Mouse (Mus musculus): Measurements from ENCODE around the gene Ncapd2. TPM values are rescaled to one million over a fixed set of nuclear protein-coding genes. Genes with fewer than 3 reads are reported as not detected.
A peak's percentile ranks its signal among the peaks of the same experiment; 100 is the strongest.

Gene Ncapd2
- polyA plus RNA-seq, 1 experiment from 2014 or later = 221 TPM

DNA sequence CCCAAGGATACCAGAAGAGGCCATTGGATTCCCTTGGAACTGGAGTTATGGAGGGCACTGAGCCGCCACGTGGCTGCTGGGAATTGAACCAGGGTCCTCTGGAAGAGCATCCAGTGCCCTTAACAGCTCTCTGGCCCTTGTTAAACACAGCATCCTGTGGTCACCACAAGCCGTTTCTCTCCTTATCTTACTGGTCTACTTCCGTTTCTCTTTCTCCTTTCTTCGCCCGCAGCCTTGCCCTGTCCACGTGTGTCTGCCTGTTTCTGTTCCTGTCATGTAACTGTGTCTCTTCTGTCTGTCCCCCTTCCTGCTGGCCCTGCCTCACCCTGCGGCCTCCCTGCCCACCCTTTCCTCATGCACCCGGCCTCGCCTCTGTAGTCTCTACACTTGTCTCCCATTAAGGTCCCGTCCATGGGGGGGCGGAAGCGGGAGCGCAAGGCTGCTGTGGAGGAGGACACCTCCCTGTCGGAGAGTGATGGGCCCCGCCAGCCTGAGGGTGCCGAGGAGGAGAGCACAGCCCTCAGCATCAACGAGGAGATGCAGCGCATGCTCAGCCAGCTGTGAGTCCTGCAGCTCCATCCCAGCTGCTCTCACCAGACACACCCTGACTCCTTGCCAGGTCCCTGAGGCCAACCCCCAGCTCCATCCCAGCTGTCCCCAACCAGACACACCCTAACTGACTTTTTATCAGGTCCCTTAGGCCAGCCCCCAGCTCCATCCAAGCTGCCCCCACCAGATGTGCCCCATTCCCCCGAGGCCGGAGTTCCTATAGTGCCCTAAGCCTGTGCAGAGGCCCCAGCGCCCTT, 39.1 kb downstream of the Ncapd2 start:
- Histone ChIP-seq H3K9me3 (no peaks in the 10 kb centered on the region), H3K4me1 (peaks cover 26% of the 10 kb centered on the region), H3K27ac (no peak overlapping the region), H3K4me2 (no peak overlapping the region), H3K4me3 (replicated peaks) (no peak overlapping the region), H3K36me3 (replicated peaks) (peaks cover 54% of the 10 kb centered on the region), H3K9ac (no peak overlapping the region), H3K27me3 (no peaks in the 10 kb centered on the region)
- 87% methylated on average over 22 of the region's 22 CpGs for WGBS
- ATAC-seq (ENCODE audit: low FRiP score) = no peak

GRCm38 (mm10) chr6:125149569-125149950, 41.9 kb downstream of the Ncapd2 start:
- no peak overlapping the region for H3K9ac ChIP-seq
- H3K27me3 ChIP-seq = no peaks in the 10 kb centered on the region
- no peak overlapping the region for H3K4me2 ChIP-seq
- H3K36me3 ChIP-seq (replicated peaks) = peaks cover 35% of the 10 kb centered on the region
- peaks cover 41% of the 10 kb centered on the region for H3K4me1 ChIP-seq
- H3K9me3 ChIP-seq = no peaks in the 10 kb centered on the region
- no peak overlapping the region for H3K27ac ChIP-seq
- H3K4me3 ChIP-seq (replicated peaks) = no peak overlapping the region
- 80% methylated on average over 7 of the region's 7 CpGs for WGBS
- no peak for ATAC-seq (ENCODE audit: low FRiP score)

DNA sequence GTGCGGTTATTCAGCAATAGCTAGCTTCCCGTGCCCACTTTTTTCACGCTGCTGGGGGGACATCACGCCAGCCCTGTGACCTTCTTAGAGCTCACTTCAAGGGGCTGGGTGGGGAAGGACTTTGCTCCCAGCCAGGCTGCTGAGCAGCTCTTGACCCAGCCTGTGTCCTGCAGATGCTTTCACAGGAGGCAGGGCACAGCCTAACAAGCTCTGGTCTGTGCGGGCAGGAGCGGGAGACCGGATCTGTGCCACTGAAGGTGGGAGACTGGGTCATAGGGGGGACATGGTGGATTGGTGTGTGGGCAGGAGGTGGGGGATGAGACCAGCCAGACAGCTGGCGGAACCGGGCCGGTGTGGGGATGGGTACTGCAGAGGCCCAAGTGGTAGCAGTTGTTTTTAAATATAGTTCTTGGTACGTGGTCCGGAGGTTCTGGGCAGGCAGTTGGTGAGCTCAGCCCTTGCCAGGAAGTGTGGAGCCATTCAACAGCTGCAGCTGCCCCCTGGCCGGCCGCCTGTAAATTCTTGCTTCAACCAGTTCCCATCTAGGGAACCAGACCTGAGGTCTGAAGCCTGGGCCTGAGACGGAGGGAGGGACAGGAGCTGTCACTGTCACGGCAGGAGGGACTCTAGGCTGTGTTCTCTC, 42.5 kb downstream of the Ncapd2 start:
- H3K4me1 ChIP-seq = peaks cover 44% of the 10 kb centered on the region
- H3K4me3 ChIP-seq (replicated peaks) = no peak overlapping the region
- no peak overlapping the region for H3K27ac ChIP-seq
- H3K27me3 ChIP-seq = no peaks in the 10 kb centered on the region
- H3K4me2 ChIP-seq = no peak overlapping the region
- WGBS = 85% methylated on average over 16 of the region's 16 CpGs
- H3K9ac ChIP-seq = no peak overlapping the region
- no peaks in the 10 kb centered on the region for H3K9me3 ChIP-seq
- ATAC-seq (ENCODE audit: low FRiP score) = no peak
- peaks cover 37% of the 10 kb centered on the region for H3K36me3 ChIP-seq (replicated peaks)

- no peak overlapping the region for H3K4me3 ChIP-seq (replicated peaks)
- H3K9ac ChIP-seq = peak overlapping the region; percentile 36; the same call in 1 of the 2 replicates
- H3K4me2 ChIP-seq = no peak overlapping the region
- H3K36me3 ChIP-seq (replicated peaks) = peaks cover 38% of the 10 kb centered on the region
- WGBS = 80% methylated on average over 18 of the region's 18 CpGs
- 0 out of 2 replicates have a peak overlapping the region, but pooled peaks have one; percentile 5 for H3K27ac ChIP-seq
- no peaks in the 10 kb centered on the region for H3K27me3 ChIP-seq
- H3K9me3 ChIP-seq = no peaks in the 10 kb centered on the region
- H3K4me1 ChIP-seq = peaks cover 44% of the 10 kb centered on the region
- ATAC-seq (ENCODE audit: low FRiP score) = no peak
Observed at GRCm38 (mm10) chr6:125148251-125148925, 43.1 kb downstream of the Ncapd2 start.

- H3K27ac ChIP-seq = 0 out of 2 replicates have a peak overlapping the region, but pooled peaks have one; percentile 25
- H3K36me3 ChIP-seq (replicated peaks) = peaks cover 30% of the 10 kb centered on the region
- H3K9ac ChIP-seq = 0 out of 2 replicates have a peak overlapping the region, but pooled peaks have one; percentile 9
- peak overlapping the region; percentile 65 for H3K4me2 ChIP-seq
- no peak overlapping the region for H3K4me3 ChIP-seq (replicated peaks)
- H3K4me1 ChIP-seq = peaks cover 44% of the 10 kb centered on the region
- H3K27me3 ChIP-seq = no peaks in the 10 kb centered on the region
- 70% methylated on average over 10 of the region's 10 CpGs for WGBS
- no peaks in the 10 kb centered on the region for H3K9me3 ChIP-seq
- no peak for ATAC-seq (ENCODE audit: low FRiP score)
Observed at GRCm38 (mm10) chr6:125147329-125147728, 44.2 kb downstream of the Ncapd2 start.

DNA sequence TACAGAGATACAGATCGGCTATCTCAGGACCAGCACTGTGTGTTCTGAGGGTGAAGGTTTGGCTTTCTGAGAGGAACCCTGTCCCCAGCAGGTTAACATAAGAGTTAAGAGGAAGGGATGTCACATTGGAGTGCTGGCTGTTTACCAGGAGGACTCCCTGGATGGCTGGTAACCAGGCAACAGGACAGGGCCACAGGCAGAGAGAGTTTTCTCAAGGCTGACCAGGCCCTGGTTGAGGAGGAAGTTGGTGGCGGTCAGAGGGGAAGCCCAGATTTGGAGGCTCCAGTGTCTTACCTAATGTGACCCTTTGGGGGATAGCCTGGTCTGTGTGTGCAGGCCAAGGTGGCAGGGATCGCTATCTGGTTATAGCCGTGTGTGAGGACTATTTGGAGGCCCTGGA, 44.7 kb downstream of the Ncapd2 start:
- 89% methylated on average over 4 of the region's 4 CpGs for WGBS
- H3K4me3 ChIP-seq (replicated peaks) = peak overlapping the region; percentile 75
- no peak for ATAC-seq (ENCODE audit: low FRiP score)
- no peaks in the 10 kb centered on the region for H3K27me3 ChIP-seq
- H3K4me1 ChIP-seq = peaks cover 44% of the 10 kb centered on the region
- no peak overlapping the region for H3K9ac ChIP-seq
- H3K4me2 ChIP-seq = peak overlapping the region; percentile 65
- H3K9me3 ChIP-seq = no peaks in the 10 kb centered on the region
- peaks cover 31% of the 10 kb centered on the region for H3K36me3 ChIP-seq (replicated peaks)
- H3K27ac ChIP-seq = no peak overlapping the region

DNA sequence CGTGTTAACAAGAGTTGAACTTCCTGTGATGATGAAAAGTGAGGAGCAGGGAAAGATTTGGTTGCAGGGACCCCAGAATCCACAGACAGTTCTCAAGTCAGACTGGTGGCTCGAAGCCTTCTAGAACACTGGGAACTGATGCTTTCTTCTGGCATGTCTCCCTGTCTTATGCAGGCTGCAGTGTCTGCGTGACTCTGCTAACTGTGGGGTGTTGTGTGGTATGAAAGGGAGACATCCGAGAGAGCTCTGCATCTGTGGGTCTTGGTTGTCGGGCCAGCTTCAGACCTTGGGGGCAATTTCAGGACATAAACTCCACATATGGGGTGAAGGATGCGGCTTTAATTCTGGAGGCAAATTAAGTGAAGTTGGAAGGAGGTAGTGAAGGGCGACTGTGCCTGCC, 45.4 kb downstream of the Ncapd2 start:
- Histone ChIP-seq H3K27ac (no peak overlapping the region), H3K9me3 (no peaks in the 10 kb centered on the region), H3K4me2 (peak overlapping the region; percentile 65), H3K27me3 (no peaks in the 10 kb centered on the region), H3K4me3 (replicated peaks) (peak overlapping the region; percentile 75), H3K36me3 (replicated peaks) (peaks cover 32% of the 10 kb centered on the region), H3K4me1 (peaks cover 44% of the 10 kb centered on the region), H3K9ac (peak overlapping the region; percentile 92)
- no peak for ATAC-seq (ENCODE audit: low FRiP score)
- WGBS = 61% methylated on average over 7 of the region's 7 CpGs

GRCm38 (mm10) chr6:125145479-125145951, 46.0 kb downstream of the Ncapd2 start:
- no peaks in the 10 kb centered on the region for H3K27me3 ChIP-seq
- H3K4me3 ChIP-seq (replicated peaks) = peak overlapping the region; percentile 75
- WGBS = under 1% methylated on average over 33 of the region's 35 CpGs
- no peaks in the 10 kb centered on the region for H3K9me3 ChIP-seq
- peaks cover 35% of the 10 kb centered on the region for H3K36me3 ChIP-seq (replicated peaks)
- H3K9ac ChIP-seq = peak overlapping the region; percentile 92
- H3K27ac ChIP-seq = peak overlapping the region; percentile 94
- peak; percentile 74 for ATAC-seq (ENCODE audit: low FRiP score)
- peaks cover 44% of the 10 kb centered on the region for H3K4me1 ChIP-seq
- H3K4me2 ChIP-seq = peak overlapping the region; percentile 65

- under 1% methylated on average over 16 of the region's 16 CpGs for WGBS
- H3K27ac ChIP-seq = peak within 1 kb of the TSS; percentile 94
- peak within 1 kb of the TSS; percentile 65 for H3K4me2 ChIP-seq
- H3K27me3 ChIP-seq = no peaks in the 10 kb centered on the region
- ATAC-seq (ENCODE audit: low FRiP score) = peak; percentile 94
- H3K9me3 ChIP-seq = no peaks in the 10 kb centered on the region
- H3K9ac ChIP-seq = peak within 1 kb of the TSS; percentile 92
- H3K4me3 ChIP-seq (replicated peaks) = peak within 1 kb of the TSS; percentile 75
- peaks cover 44% of the 10 kb centered on the region for H3K4me1 ChIP-seq
- H3K36me3 ChIP-seq (replicated peaks) = peaks cover 40% of the 10 kb centered on the region
Observed at GRCm38 (mm10) chr6:125145001-125145400, 46.5 kb downstream of the Ncapd2 start, which contains the start of gene Iffo1. TSS of gene Iffo1 (plus strand) at chr6:125145241.

DNA sequence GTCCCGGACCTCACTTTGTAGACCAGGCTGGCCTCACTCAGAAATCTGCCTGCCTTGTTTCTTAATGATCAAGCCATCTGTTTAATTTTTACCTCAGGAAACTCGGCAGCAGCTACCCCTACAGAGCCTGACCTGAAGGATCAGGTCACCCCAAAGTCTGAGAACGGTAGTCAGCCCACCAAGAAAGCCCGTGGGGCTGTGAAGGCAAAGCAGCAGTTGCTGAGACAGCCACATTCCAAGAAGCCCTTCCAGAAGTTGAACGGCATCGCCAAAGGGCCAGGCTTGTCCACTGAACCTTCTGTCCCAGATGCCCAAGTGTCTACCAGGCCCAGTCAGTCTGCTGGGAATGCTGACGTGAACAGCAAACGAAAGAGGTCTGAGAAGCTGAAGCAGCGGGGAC, 47.6 kb downstream of the Ncapd2 start:
- 81% methylated on average over 9 of the region's 9 CpGs for whole genome bisulfite sequencing
- Histone ChIP-seq H3K27ac (no peak overlapping the region), H3K4me1 (peaks cover 42% of the 10 kb centered on the region), H3K9ac (no peak overlapping the region), H3K9me3 (no peaks in the 10 kb centered on the region), H3K36me3 (replicated peaks) (peaks cover 51% of the 10 kb centered on the region), H3K4me2 (no peak overlapping the region), H3K4me3 (replicated peaks) (no peak overlapping the region), H3K27me3 (no peaks in the 10 kb centered on the region)
- ATAC-seq (ENCODE audit: low FRiP score) = no peak

DNA sequence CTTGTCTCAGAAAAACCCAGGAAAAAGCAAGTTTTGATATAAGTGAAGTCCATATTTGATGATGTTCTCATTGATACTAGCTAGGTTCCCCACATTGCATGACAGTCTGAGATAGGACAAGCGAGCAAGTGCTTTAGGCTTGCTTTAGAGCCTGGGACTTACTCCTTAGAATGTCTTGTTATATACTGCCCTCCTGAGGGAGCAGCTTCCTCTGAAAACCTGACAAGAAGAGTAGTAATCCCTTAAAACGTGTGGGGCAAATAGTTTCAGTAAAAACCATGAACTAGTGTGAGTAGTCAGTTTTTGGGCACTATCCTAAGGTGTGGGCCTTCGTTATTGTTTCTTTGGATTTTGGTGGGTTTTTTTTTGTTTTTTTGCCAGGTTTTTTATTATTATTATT, 48.4 kb downstream of the Ncapd2 start:
- Histone ChIP-seq H3K27ac (no peak overlapping the region), H3K9ac (no peak overlapping the region), H3K27me3 (no peaks in the 10 kb centered on the region), H3K4me2 (no peak overlapping the region), H3K4me1 (peaks cover 34% of the 10 kb centered on the region), H3K36me3 (replicated peaks) (peaks cover 55% of the 10 kb centered on the region), H3K4me3 (replicated peaks) (no peak overlapping the region), H3K9me3 (no peaks in the 10 kb centered on the region)
- no peak for ATAC-seq (ENCODE audit: low FRiP score)
- WGBS = 79% methylated on average over 3 of the region's 3 CpGs

DNA sequence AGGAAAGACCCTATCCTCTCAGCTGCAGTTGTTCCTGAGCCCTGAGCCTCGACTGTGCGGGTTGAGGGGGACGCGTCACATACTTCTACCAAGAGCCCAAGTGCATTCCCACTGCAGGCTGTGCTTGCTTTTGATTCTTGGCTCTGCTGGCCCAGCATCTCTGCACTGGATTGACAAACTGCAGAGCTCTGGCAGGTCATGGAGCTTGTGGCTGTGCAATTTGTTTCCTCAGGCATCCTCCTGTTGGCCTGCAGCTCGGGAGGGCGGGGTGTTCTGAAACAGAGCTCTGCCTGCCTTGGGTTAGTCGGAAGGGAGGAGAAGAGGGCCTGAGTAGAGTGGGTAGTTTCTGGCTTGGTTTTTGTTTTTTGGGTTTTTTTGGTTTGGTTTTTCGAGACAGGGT, 49.1 kb downstream of the Ncapd2 start:
- Histone ChIP-seq H3K27me3 (no peaks in the 10 kb centered on the region), H3K4me1 (peaks cover 27% of the 10 kb centered on the region), H3K9me3 (no peaks in the 10 kb centered on the region), H3K36me3 (replicated peaks) (peaks cover 62% of the 10 kb centered on the region), H3K4me2 (no peak overlapping the region), H3K27ac (no peak overlapping the region), H3K9ac (no peak overlapping the region), H3K4me3 (replicated peaks) (no peak overlapping the region)
- WGBS = 92% methylated on average over 8 of the region's 8 CpGs
- no peak for ATAC-seq (ENCODE audit: low FRiP score)
